Mouse (Mus musculus) kidney, postnatal 4 days (tissue): ENCODE data around the gene Mospd3.

ENCODE experiments used
- DNase-seq, 2 experiments: peaks; one replicate each; pipeline ENCODE4 v3.0.0; 2021; ENCODE audit warnings: mixed read lengths in 2 of 2

Mospd3 gene

DNA sequence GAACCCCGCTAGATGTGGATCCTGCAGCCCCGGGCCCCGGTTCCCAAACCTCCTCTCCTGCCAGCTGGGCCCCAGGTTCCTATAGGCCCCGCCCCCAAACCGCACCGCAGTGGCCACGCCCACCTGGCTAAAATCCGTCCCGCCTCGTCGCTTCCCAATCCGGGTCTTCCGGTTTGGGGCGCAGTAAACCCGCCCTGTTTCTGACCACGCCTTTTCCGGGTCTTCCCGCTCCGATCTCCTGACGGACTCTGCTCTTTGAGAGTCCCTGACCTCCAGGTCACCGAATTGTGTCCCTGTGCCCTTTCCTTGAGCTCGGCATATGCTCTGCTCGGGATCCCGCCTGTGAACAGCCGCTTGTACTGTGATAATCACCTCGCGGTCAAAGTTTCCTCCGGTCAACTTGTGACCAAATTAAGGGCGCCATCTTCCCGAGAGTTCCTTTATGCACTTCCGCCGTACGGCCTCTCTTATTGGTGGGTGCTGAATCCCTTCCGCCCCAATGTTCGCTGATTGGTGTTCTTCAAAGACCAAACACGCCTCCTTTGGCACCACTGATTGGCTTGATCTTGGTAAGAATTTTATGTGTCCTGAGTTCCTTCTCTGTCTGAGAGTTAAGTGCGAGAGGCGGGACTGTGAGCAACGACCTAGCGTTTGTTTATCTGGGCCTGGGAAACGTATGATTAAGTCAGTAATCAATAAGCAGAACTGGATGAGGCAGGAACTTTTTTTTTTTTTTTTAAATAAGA, at the start of gene Mospd3:
Gene Mospd3, minus strand, starts transcription at position 440 of the 746 bp plus-strand sequence.
- DNase-seq: peak; percentile 98

DNA sequence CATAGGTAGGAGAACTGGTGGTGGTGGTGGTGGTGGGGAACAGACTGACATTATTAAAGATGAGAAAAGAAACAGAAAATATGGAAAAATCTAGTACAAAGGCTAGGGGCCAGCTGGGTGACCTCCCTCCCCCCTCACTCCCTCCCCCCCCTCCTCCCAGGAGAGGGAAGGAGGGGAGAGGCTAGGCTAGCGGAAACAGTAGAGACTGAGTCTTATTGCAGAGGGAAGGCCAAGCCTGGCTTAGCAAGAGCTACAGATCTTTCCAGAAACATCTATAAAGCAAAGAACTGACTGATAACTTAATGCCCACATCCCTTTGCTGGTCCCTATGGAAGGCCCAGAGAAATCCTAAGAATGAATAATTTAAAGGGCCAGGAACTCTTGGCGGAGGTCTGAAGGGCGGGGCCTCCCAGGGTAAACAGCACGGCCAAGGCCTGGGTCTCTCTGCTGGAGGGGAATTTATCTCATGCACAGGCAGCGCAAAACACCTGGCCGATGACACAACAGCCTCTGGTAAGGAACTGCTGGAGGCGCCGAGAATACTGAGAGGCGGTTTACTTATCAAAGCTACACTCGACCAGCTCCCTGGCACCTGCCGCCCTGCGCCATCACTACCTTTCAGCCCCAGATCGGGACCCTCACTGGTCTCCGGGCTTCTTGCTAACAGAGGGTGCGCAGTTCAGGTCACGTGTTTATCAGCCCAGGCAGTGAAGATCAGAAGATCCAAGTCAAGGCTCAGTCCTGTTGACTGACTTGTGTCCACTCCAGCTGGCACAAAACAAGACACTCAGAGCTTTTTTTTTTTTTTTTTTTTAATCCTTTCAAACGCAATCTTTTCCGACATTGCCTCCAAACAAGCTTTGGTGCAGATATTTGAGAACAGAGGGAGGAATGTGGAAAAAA, 49.1 kb upstream of the Mospd3 start:
- DNase-seq: peak; percentile 38 to 56

DNA sequence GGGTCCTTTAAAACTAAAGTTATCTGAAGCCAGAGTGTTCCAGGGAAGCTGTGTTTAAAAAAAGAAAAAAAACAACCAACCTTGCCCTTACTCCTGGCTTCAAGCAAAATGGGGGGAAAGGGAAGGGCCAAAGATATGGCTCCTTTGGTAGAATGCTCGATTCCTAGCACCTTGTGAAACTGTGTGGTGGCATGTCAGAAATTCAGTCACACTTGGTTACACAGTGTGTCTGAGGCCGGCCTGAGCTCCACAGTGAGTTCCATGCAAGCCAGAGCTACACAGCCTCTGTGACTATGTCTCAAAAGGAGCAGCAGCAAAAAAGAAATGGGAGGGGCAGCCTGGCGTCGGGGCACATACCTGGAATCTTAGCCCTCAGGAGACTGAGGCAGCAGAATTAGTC, 48.4 kb upstream of the Mospd3 start:
- DNase-seq: peak in 1 of 2 experiments; percentile 27

DNA sequence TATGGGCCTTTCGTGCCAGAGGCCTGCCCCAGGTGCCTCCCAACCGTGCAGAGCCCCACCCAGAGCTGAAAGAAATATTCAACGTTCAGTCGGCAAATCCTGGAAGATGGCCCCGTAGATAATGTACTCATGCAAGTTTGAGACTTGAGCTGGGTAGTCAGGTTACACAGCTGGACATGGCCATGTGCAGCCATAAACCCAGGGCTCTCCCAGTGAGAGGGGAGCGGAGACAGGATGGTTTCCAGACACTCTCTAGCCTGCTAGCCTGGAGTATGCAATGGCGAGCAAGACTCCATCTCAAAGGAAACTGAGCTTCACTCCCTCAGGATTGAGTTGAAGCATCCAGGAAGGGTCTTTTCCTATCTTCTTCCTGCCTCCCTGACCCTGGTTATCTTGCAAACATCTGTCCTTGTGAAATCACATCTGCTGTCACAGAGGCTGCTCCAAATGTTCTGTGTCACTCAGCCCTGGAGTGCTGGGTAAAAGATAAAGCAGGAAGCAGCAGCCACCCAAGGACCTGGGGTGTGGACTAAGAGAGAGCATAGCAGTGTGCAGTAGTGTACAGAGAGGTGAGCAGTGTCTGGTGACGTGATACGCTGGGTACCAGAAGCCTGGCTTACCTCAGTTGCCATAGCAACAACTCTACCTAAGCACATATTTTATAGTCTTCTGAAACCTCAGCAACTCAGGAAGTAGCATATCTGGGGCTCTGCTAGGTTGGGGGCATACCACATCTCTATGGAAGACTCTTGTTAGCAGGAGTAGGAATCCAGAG, 47.2 kb upstream of the Mospd3 start:
- peak in 1 of 2 experiments; percentile 1 for DNase-seq

DNA sequence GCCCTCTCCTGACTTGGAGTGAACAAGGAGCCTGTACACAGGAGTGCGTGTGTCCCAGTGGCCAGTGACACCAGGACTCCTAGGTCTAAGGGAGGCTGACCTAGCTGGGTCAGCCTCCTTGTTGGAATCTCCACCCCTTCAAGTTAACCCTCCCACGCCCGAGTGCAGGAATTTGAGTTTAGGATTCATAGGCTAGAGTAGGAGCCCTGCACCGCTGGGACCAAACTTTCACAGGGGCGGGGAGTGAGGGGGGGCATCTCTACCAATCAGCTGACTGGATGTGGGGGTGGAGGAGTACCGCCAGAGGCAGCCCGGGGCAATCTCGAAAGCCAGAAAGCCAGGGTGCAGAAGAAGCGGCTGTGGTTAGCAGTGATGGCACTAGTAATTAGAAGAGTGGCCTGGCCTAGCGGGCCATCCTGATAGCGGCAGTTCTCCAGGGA, 44.8 kb upstream of the Mospd3 start, which contains the start of gene Irs3:
Gene Irs3, minus strand, starts transcription at position 63 of the 440 bp plus-strand sequence.
- DNase-seq: peak; percentile 56 to 70

DNA sequence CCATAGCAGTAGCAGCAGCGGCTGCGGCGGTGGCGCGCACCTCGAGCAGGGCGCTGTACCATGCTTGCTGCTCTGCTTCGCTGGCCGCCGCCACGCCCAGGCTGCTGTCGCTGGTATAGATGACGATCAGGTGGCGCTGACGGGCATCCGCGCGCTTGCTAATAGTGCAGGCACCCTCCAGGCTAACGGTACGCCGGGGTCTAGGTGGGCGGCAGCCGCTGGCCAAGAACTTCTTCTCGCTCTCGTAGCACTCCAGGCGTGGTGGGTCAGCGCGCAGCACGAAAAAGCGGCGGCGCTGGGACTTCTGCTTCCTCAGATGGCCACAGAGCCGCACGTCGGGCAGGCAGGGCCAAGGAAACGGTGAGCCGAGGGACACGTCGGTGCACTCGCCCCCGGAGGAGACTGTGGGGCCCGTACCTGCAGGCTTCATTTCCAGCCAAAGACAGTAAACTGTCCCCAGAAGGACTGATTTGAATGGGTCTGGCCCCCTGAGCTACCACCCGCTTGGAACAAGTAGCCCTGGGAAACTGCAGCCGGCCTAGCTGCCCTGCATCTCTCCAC, 44.3 kb upstream of the Mospd3 start:
- peak; percentile 54 to 68 for DNase-seq

DNA sequence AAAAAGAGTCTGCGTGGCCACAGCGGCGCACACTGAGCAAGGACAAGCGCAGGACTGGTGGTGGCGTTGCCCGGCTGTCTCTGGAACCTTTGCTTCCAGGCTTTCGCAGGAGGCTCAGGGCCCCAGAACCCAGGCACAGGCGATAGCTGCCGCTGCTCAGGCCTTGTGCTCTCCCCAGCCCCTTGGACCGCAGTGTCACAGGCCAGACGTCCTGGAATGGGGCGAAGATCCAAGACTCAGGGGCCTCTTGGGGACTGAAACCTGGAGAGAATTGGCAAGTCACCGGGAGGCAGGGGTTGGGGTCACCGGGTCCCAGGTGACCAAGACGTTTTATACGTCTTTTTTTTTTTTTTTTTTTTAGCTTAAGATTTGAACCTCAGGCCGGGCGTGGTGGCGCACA, 43.6 kb upstream of the Mospd3 start:
- DNase-seq: no peak

DNA sequence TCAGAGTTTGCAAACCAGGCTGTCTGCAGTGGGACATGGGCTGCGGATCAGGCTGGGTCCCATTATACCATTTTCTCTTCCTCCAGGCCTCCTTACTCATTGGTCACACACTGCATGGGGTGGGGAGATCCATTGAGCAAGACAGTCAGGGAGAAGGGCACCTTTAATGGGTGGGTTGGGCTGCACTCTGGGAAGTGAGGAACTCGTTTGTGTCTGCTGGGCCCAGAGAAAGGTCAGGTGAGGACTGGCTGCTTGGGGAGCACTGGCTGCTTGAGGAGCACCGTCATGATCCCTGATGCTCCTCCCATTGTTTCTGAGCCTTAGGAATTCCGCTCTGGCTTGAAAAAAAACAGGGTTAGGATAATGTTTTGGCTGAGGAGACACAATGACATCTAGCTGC, 42.0 kb upstream of the Mospd3 start:
- no peak for DNase-seq

DNA sequence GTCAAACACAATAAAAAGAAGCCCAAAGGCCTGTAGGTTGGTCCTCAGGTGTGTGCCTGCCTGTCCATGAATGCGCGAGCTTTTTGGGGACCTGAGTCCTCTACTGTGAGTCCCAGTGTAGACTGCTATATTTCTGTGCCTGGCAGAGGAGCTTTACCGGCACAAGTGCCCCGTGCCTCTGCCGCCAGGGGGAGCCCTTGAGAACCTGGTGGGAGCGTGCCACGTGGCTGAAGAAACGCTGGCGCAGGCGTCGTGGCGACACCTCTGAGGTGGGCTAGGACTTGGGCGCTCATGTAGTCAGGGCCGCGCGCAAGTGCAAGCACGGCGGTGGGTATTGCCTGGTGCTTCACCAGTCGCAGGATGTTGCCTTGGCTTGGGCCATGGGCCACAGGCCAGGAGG, 40.2 kb upstream of the Mospd3 start, which contains the start of gene Sap25:
Gene Sap25, plus strand, starts transcription at position 281 of the 400 bp plus-strand sequence.
- DNase-seq: peak; percentile 57 to 61

DNA sequence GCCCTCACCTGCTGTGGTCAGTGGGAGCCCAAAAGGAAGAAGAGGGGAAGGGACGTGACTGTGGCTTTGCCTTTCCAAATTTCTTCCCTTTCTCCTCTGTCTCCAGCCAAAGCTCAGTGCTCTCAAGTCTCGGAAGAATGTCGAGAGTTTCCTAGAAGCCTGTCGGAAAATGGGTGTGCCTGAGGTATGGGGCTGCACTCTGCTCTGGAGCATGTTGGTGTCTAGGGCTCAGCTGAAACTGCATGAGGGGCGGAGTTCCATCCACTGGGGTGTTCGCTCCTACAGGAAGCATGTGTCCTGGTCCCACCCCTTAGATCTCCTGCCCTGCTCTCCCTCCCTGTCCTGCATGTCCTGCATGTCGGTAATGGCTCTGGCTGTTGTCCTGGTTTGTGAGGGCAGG, 38.6 kb upstream of the Mospd3 start:
- DNase-seq: no peak

DNA sequence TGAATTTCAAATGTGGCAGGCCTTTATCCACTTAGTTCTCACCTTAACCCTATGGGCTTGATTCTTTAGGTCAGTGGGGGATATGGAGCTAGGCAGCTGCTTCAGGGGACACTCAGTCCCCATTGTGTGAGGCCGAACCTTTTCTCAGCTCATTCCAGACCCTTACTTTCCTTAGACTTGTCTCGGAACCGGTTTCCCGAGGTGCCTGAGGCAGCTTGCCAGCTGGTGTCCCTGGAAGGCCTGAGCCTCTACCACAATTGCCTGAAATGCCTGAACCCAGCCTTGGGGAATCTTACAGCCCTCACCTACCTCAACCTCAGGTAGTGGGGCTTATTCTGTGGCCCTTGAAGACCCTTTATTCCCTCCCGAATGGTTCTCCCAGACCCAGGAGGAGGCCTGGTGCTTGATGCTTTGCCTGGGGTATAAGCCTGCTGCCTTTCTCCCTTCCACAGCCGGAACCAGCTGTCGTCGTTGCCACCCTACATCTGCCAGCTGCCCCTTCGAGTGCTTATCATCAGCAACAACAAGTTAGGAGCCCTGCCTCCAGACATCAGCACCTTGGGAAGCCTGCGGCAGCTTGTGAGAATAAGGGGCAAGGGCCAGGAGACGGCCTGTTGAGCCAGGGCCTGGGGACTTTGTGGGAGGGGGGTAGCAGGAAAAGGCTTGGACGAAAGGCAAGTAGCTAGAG, 32.7 kb upstream of the Mospd3 start:
- DNase-seq: no peak

DNA sequence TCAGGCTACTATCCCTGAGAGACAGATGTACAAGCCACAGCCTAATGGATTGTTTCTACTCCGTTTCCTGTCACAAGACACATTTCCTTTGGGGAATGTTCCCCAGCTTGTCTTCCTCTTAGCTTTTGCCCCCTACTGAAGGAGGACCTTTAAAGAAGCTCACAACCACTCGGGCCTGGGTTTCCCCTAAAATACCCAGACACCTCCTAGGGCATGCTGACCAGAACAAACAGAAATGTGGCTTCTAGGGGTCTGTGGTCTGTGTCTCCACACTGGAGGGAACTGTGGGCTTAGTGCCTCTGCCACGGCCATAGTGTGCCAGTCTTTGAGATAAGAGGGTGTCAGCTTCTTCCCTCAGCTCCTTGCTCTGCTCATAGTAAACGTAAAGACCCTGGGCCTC, 30.7 kb upstream of the Mospd3 start:
- DNase-seq: no peak

DNA sequence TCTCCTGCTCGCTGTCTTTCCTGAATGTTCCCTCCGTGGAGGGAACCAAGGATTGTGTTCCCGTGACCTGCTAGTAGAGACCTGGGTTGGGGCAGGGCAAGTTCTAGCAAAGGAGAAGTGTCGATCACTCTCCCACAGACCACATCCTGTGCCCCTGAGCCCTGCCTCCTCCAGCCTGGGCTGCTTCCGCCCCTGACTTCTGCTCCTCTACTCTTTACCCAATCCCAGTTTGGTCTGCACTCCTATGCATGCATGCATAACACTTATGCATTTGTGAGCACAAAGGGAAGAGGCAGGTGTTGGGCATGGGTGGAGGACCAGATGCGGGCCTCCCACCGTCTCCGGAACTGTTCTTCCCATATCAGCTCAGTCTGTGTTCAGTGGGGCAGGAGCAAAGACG, 30.3 kb upstream of the Mospd3 start:
- peak; percentile 54 to 70 for DNase-seq

DNA sequence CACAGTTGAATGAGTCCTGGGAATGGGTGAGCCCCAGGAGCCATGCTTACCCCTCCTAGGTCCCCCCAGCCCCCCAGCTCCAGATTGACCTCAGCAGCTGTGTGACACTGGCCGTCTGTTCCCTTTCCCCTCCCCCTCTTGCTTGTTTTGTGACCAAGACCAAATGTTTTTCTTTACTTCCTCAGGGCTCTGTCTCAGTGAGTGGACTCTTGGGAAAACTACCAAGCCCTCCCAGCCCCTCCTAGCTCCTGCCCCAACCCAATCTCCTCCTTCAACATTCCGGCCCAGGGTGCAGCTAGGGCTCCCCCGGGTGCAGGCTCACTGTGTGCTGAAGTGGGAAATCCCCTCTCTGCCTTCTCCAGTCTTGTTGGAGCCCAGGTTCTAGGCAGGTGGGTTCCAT, 29.7 kb upstream of the Mospd3 start:
- DNase-seq: peak; percentile 67 to 77

DNA sequence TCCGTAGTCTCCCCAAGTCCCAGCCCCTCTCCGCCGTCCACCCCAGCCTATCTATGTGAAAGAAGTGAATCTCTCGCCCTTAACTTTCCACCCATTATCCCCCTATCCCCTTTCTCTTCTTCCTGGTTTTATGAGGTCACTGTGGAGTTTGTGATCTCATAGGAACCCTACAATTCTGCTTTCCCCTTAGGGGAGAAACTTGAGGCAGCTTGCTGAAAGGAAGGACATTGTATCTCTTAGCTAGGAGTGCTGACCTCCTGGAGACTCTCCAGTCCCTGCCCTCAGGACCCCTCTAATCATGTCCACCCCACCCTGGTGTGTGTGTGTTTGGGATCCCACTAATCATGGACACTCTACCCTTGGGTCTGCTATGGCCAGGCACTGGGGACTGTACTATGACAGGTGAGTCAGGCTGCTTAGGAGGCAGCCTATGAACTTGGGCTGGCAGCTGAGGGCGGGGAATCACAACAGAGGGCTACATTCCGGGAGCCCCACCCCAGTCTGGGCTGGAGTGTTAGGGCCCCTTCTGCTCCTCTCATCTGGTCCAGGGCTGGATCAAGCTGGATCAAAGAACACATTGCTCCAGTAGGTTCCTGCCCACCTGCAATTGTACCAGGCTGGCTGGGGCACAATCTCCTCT, 29.2 kb upstream of the Mospd3 start:
- peak; percentile 66 to 79 for DNase-seq

DNA sequence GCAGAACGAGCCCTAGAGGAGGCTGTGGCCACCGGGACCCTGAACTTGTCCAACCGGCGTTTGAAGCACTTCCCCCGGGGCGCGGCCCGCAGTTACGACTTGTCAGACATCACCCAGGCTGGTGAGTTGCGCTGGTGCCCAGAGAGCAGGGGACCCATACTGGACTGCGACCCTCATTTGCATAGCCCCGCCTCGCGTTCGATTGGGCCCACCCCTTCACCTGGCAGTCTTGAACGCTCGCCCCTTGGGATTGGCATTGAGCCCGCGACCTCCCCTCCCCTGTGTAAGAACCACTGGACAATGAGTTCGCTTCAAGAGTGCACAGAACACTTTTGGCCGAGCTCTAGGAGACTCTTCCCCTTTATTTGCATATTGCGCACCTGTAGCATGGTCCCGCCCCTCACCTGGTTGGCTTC, 28.5 kb upstream of the Mospd3 start:
- DNase-seq: peak; percentile 84 to 90

DNA sequence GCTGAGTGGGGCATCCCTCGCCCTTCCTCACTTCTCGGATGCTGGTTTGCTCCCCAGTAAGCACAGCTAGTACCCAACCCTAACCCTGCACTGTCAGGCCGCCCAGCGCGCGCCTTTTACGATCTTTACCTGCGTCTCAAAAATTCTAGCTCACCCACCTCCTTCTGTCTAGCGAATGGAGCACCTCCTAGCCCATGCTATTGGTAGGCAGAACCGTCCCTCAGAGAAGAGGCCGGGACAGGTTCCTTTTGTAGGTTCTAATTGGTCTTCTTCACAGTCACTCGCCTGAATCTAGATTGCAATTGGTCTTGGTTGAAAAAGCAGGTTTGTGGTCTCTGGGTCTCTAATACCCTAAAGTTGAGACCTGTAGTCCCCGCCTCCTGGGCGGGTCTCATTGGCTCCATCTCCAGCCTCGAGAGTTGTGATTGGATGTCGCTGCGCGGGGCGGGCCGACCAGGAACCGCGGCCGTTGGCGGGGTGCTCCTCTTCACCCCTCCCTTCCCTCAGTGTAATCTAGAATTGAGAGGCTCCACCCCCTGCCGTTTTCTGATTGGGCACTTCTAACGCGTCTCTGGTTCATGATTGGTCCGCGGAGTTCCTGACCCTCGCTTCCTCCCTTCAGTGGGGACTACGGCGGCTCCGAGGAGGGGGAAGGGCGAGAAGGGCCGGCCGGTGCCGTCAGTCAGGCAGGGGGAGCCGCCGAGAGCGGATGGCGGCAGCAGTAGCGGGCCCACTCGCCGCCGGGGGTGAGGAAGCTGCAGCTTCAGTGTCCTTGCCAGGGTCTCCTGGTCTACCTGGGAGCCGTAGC, 27.8 kb upstream of the Mospd3 start, which contains the start of the genes Fbxo24, Lrch4 and Gm20605:
Gene Fbxo24, minus strand, starts transcription at position 505 of the 808 bp plus-strand sequence.
Gene Lrch4, plus strand, starts transcription at position 624 of the 808 bp plus-strand sequence.
Gene Gm20605, plus strand, starts transcription at position 678 of the 808 bp plus-strand sequence.
- DNase-seq: peak; percentile 98 to 100

DNA sequence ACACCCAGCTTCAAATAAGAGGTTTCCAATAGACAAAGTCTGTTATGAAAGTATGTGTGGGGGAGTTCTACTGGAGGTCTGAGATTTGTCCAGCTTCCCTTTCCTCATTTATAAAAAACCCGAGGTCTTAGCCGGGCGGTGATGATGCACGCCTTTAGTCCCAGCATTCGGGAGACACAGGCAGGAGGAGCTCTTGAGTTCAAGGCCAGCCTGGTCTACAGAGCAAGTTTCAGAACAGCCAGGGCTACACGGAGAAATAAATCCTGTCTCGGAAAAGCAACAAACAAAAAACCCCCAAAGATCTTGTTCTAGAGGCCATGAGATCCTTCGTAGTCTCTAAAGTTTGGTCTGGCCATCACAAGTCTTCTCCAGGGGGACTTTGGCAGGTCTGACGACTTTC, 27.1 kb upstream of the Mospd3 start:
- peak in 1 of 2 experiments; percentile 65 for DNase-seq

DNA sequence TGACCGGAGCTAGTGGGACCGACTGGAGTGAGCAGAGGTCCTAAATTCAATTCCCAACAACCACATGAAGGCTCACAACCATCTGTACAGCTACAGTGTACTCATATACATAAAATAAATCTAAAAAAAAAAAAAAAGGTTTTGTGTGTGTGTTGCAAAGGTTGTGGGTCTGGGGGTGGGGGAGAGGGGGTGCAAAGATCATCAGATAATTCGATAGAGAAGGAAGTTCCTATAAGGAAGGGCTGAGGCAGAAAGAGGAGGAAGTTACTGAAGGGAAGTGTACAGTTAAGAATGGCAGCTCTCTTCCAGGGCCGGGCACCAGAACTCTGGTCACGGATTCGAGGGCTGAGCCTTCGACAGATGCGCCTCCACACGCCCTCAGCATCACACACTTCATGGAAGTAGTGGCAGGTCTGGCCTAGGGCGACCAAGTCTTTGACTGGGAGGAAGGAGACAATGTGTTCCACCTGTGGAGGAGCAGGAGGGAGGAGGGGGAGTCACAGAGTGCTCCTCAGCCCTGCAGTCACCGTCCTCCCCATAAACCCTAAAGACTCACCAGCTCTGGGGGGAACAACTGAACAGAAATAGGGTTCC, 23.2 kb upstream of the Mospd3 start:
- DNase-seq: no peak

DNA sequence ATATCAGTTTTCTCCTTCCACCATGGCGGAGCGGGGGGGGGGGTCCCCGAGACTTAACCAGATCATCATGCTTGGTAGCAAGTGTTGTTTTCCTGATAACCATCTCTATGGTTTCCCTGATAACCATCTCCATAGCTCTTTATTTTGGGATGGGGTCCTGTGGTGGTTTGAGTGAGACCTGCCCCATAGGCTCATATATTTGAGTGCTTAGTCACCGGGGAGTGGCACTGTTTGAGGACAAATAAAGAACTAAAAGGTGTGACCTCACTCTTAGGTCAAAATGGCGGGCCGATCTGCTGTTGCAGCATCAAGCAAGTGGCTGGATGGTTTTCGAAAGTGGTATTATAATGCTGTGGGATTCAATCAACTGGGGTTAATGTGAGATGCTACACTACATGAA, 14.5 kb upstream of the Mospd3 start:
- DNase-seq: no peak
